Mouse (Mus musculus) thymus, adult 2 months (tissue): ENCODE results near the gene Troap. TPM values are rescaled to one million over a fixed set of nuclear protein-coding genes. Genes with fewer than 3 reads are reported as not detected.
A peak's percentile ranks its signal among the peaks of the same experiment; 100 is the strongest.

ENCODE experiments used
- DNase-seq: peaks from one replicate; pipeline ENCODE4 v3.0.0; 2021
- H3K27ac ChIP-seq: fragments of 200-500 bp; 2 replicates; pipeline ENCODE4 v1.5.1; 2012; ENCODE audit warnings: low read length, control low read depth; ENCODE audit not compliant: control insufficient read depth, insufficient read depth
- H3K27me3 ChIP-seq: fragments of 200-500 bp; 2 replicates; pipeline ENCODE4 v1.6.1; 2012; ENCODE audit warnings: mild to moderate bottlenecking, low read length, moderate library complexity, mixed read lengths; ENCODE audit not compliant: control insufficient read depth, insufficient read depth
- H3K36me3 ChIP-seq: fragments of 200-500 bp; 2 replicates; pipeline ENCODE4 v1.6.1; 2012; ENCODE audit warnings: mild to moderate bottlenecking, low read length, moderate library complexity; ENCODE audit not compliant: control insufficient read depth, insufficient read depth
- H3K4me1 ChIP-seq: fragments of 200-500 bp; replicated peaks from 2 replicates; pipeline ENCODE4 v1.6.1; 2012; ENCODE audit warnings: low read length; ENCODE audit not compliant: control insufficient read depth, insufficient read depth
- H3K4me3 ChIP-seq: fragments of 200-500 bp; 2 replicates; pipeline ENCODE4 v1.5.1; 2012; ENCODE audit warnings: mild to moderate bottlenecking, low read length, control low read depth, moderate library complexity; ENCODE audit not compliant: control insufficient read depth, insufficient read depth
- CTCF ChIP-seq: fragments of 200-500 bp; IDR thresholded peaks from 2 replicates; pipeline ENCODE4 v1.5.1; 2012; ENCODE audit warnings: mild to moderate bottlenecking, control low read depth, low read length, moderate library complexity, borderline replicate concordance; ENCODE audit not compliant: control insufficient read depth, poor library complexity, insufficient read depth; ENCODE audit errors: extremely low read depth
- POLR2A ChIP-seq: fragments of 200-500 bp; IDR thresholded peaks from 2 replicates; pipeline ENCODE4 v1.6.1; 2012; ENCODE audit warnings: mild to moderate bottlenecking, low read length, control low read depth, moderate library complexity; ENCODE audit not compliant: control insufficient read depth, poor library complexity, insufficient read depth; ENCODE audit errors: extremely low read depth
- WGBS: fragments of 180-500 bp; shearing (Covaris S2); methylation state at CpG from one replicate; pipeline ENCODE4 v1.1.7; 2018; 5-methylcytosine and 5-hydroxymethylcytosine counted together
- polyA plus RNA-seq: library from polyadenylated mRNA; depleted of rRNA; stranded (reverse); fragments of >200 nt; gene quantifications from 2 replicates; pipeline ENCODE4 v1.2.3, GENCODE M21; 2012

Gene Troap
- polyA plus RNA-seq, 1 experiment: 40.8 TPM

DNA sequence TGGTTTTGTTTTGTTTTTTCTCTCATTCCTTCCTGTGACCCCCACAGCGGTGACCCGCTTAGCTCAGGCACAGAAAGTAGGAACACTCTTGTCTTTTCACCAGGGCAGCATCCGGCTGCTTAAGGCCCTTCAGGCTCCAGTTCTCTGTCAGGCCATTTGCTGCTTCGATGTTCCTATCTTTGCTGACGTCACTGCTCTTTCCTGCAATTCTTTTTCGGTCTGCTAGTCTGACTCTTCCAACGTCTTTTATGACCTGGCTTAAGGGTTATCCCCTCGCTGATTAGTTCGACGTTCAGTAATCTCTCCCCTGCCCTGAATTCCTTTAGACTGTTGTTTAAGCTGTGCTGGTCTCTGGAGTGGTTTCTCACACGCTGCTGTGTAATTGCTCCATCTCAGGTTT, 42.2 kb downstream of the Troap start:
- WGBS: 63% methylated on average over 11 of the region's 11 CpGs
- H3K27ac ChIP-seq: no peak overlapping the region
- H3K27me3 ChIP-seq: no peaks in the 10 kb centered on the region
- no peaks in the 10 kb centered on the region for H3K36me3 ChIP-seq
- H3K4me3 ChIP-seq: no peak overlapping the region
- no peak for TF ChIP-seq CTCF
- TF ChIP-seq POLR2A: no peak
- H3K4me1 ChIP-seq: peaks cover 7% of the 10 kb centered on the region
- DNase-seq: no peak

DNA sequence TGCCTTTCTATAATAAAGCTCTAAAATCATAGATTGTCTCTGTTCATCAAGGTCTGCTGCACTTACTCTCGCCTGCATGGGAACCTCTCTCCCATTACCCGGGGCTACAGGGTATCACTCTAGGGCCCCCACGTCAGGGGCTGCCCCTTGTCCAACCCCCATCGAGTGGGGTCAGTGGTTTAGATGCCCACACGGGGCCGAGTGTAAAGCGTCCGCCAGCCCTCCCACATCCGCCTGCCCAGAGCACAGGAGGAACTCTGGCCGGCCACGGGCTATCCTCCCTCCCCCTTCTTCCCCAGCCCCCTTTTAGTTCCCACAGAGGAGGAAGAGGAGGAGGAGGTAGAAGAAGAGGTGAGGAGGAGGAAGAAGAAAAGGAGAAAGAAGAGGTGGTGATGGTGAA, 46.4 kb downstream of the Troap start:
- DNase-seq: no peak
- H3K4me3 ChIP-seq: no peak overlapping the region
- TF ChIP-seq CTCF (no peak), POLR2A (no peak)
- H3K36me3 ChIP-seq: no peaks in the 10 kb centered on the region
- 10% methylated on average over 11 of the region's 11 CpGs for WGBS
- H3K27ac ChIP-seq: no peak overlapping the region
- H3K27me3 ChIP-seq: no peaks in the 10 kb centered on the region
- peaks cover 4% of the 10 kb centered on the region for H3K4me1 ChIP-seq

DNA sequence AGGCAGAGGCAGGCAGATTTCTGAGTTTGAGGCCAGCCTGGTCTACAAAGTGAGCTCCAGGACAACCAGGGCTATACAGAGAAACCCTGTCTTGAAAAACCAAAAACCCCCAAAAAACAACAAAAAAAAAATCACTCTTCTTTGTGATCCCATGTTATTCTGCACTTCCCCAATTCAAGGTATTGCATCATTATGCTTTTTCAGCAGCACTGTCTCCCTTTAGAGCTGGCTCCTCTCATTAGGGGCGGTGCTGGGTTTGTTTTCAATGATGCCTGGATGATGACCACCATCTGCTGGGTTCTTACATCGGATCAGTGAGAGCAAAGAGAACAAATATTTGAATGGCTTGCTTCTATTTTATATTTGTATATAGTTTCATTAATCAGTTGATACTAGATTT, 48.3 kb downstream of the Troap start:
- Histone ChIP-seq H3K27ac (no peak overlapping the region), H3K36me3 (no peaks in the 10 kb centered on the region), H3K4me3 (no peak overlapping the region), H3K4me1 (peaks cover 10% of the 10 kb centered on the region), H3K27me3 (no peaks in the 10 kb centered on the region)
- WGBS: 87% methylated on average over 2 of the region's 2 CpGs
- TF ChIP-seq POLR2A (no peak), CTCF (no peak)
- no peak for DNase-seq

DNA sequence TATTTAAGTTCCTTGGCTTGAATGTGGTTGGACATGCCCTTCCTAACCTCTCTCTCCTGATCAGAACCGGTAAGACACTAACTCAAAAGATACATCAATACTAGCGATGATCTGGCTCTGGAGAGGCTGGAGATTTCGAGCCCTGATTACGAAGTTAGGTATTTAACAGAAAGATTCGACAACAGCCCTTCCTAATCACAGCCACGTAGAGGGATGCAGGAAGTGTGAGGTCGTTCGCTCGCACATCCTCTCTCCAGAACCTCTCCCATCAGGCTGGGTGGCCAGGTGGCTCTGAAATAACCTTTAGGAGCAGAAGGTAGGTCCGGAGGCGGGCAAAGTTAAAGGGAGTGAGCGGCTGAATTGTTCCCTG, 51.3 kb downstream of the Troap start, which contains the start of gene Spats2:
Spats2 (plus strand) TSS at position 206 of the 370 bp plus-strand sequence.
- Histone ChIP-seq H3K27ac (no peak within 1 kb of the TSS), H3K27me3 (no peaks in the 10 kb centered on the region), H3K36me3 (no peaks in the 10 kb centered on the region), H3K4me1 (peaks cover 27% of the 10 kb centered on the region), H3K4me3 (peak within 1 kb of the TSS; percentile 92)
- WGBS: 4% methylated on average over 12 of the region's 12 CpGs
- no peak for DNase-seq
- TF ChIP-seq POLR2A: no peak
- TF ChIP-seq CTCF: no peak

DNA sequence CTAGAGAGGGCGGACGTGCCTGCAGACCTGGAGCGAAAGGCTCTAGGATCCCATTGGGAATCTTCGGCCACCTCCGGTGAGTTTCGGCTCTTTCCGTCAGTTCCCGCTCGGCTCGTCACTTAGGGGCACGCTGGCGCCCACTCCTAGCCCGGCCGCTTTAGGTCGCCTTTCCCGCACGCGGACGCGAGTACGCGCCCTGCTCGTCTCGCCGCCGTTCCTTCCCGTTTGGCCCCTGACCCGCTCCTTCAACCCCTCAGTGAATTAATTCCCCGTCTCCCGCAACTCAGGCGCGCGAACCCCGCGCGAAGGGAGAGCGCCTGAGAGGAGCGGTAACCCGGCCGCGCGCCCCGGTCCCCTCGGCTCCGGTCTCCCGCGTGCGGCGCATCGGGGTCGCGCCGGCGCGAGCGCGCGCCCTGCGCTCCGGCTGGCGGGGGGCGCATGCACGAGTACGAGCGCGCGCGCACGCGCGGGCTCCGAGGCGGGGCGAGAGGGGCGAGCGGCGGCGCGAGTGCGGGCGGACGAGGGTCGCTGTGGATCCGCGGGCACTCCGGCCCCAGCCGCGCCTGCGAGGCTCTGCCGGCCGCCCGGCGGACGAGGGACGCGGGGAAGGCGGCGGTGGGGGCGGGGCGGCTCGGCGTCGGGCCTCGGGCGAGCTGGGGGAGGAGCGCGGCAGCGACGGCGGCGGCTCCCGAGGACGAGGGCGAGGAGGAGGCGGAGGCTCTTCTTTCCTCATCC, 51.9 kb downstream of the Troap start:
- under 1% methylated on average over 114 of the region's 115 CpGs for WGBS
- Histone ChIP-seq H3K4me3 (peak overlapping the region; percentile 92), H3K36me3 (no peaks in the 10 kb centered on the region), H3K4me1 (peaks cover 27% of the 10 kb centered on the region), H3K27me3 (no peaks in the 10 kb centered on the region), H3K27ac (no peak overlapping the region)
- no peak for TF ChIP-seq CTCF
- TF ChIP-seq POLR2A: 0 out of 2 replicates have a peak, but pooled peaks have one; percentile 2
- peak; percentile 53 for DNase-seq

DNA sequence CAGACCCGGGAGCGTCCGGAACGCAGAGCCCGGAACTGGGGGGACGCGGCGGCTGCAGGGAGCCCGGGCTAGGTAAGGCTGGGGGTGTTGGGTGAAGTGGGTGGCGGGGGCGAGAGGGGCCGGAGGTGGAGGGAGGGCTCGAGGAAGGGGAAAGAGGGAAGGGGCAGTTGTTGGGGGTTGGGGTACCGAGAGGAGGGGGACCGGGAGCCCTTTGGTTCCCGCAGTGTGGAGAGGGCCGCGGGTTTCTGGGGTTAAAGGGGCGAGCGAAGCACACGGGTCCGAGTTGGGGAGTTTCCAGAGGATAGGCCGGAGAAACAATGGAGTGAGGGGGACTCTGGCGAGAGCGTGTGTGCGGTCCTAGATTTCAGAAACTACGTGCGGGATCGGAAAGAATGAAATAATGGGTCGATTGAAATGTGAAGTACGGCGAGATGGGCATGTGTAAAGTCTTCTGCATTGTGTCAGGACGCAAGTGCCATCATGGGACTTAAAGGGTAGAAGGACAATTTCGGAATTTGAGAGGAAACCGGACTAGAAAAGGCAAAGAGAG, 52.5 kb downstream of the Troap start:
- no peak for TF ChIP-seq POLR2A
- TF ChIP-seq CTCF: no peak

DNA sequence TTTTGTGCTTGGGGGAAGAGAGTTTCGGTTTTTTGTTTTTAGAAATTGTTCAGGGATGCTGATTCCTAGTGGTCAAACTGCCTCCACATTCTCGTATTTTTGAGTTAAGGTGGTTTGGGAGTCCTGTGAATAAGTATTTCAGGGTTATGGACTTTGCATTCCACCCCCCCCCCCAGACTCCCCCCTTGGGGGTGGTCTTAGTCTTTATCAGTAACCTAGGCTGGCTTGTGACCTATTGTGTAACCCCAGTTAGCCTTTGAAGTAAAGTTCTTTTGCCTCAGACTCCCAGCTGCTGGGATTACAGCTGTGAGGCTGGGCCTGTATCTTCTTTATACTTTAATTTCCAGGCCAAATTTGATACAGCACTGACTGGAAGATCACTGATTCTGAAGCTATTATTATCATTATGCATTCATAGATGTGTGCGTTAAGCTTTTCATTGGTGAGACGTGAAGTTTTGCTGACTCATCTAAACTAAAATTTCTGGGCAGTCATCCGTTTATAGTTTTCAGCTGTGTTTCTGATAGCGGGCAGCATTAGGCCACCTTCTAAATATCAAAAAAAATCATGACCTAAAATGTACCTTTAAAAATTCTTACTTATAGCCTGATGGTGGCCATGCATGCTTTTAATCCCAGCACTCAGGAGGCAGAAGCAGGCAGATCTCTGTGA, 53.6 kb downstream of the Troap start:
- Histone ChIP-seq H3K27me3 (no peaks in the 10 kb centered on the region), H3K27ac (no peak overlapping the region), H3K36me3 (no peaks in the 10 kb centered on the region), H3K4me1 (peaks cover 27% of the 10 kb centered on the region), H3K4me3 (no peak overlapping the region)
- 85% methylated on average over 6 of the region's 6 CpGs for whole genome bisulfite sequencing
- TF ChIP-seq CTCF (no peak), POLR2A (no peak)
- DNase-seq: no peak

More for the DNA sequence above, 52.5 kb downstream of the Troap start:
- 4% methylated on average over 34 of the region's 35 CpGs for WGBS
- Histone ChIP-seq H3K27me3 (no peaks in the 10 kb centered on the region), H3K4me3 (peak overlapping the region; percentile 92), H3K4me1 (peaks cover 27% of the 10 kb centered on the region), H3K27ac (no peak overlapping the region), H3K36me3 (no peaks in the 10 kb centered on the region)
- DNase-seq: no peak
